Mouse (Mus musculus) megakaryocyte progenitor cell, adult 5-6 weeks (primary cell): ENCODE measurements at regions not wholly inside any gene's neighbourhood (a gene's known extent, or its start where the extent isn't known, plus 50 kb on each side); places are given as distances from the start of the nearest gene placed in this dataset.

Experiments
- ATAC-seq: replicated peaks from 2 replicates; pipeline ENCODE4 v1.8.0; 2016; ENCODE audit warnings: mild to moderate bottlenecking, moderate TSS enrichment, inconsistent platforms; ENCODE audit not compliant: poor library complexity

GRCm38 (mm10) chr14:99430323-99430722 is 131.8 kb downstream of the Klf5 start:
- ATAC-seq: no peak

GRCm38 (mm10) chr14:99431697-99432096 is 133.2 kb downstream of the Klf5 start:
- ATAC-seq: no peak

- ATAC-seq: no peak
Observed at GRCm38 (mm10) chr14:99434645-99435044, 136.2 kb downstream of the Klf5 start.

GRCm38 (mm10) chr14:99435512-99435911 is 137.0 kb downstream of the Klf5 start:
- no peak for ATAC-seq

GRCm38 (mm10) chr14:99436051-99436450 is 137.6 kb downstream of the Klf5 start:
- ATAC-seq: no peak

GRCm38 (mm10) chr14:99449112-99449511 is 150.6 kb downstream of the Klf5 start:
- peak; percentile 62 for ATAC-seq

- ATAC-seq: peak; percentile 80
Observed at GRCm38 (mm10) chr14:99449870-99450269, 151.4 kb downstream of the Klf5 start.

GRCm38 (mm10) chr14:99451110-99451795 is 152.8 kb downstream of the Klf5 start:
- ATAC-seq: no peak

- ATAC-seq: peak; percentile 34
Observed at GRCm38 (mm10) chr14:99453916-99454315, 155.4 kb downstream of the Klf5 start.

- ATAC-seq: no peak
Observed at GRCm38 (mm10) chr14:99456555-99456954, 158.1 kb downstream of the Klf5 start.

GRCm38 (mm10) chr14:99457573-99457972 is 159.1 kb downstream of the Klf5 start:
- no peak for ATAC-seq

GRCm38 (mm10) chr14:99472111-99472510 is 173.6 kb downstream of the Klf5 start:
- ATAC-seq: peak; percentile 90

GRCm38 (mm10) chr14:99475271-99475670 is 176.8 kb downstream of the Klf5 start:
- ATAC-seq: no peak

GRCm38 (mm10) chr14:99480325-99481077 is 182.0 kb downstream of the Klf5 start:
- no peak for ATAC-seq

GRCm38 (mm10) chr14:99487981-99488380 is 189.5 kb downstream of the Klf5 start:
- no peak for ATAC-seq

- ATAC-seq: no peak
Observed at GRCm38 (mm10) chr14:99493197-99493596, 194.7 kb downstream of the Klf5 start.

- ATAC-seq: no peak
Observed at GRCm38 (mm10) chr14:99493659-99494058, 195.2 kb downstream of the Klf5 start.

GRCm38 (mm10) chr14:99499502-99500266 is 201.2 kb downstream of the Klf5 start:
- no peak for ATAC-seq

- no peak for ATAC-seq
Observed at GRCm38 (mm10) chr14:99504909-99505308, 206.4 kb downstream of the Klf5 start.

GRCm38 (mm10) chr14:99509696-99510536 is 211.4 kb downstream of the Klf5 start:
- no peak for ATAC-seq

- ATAC-seq: no peak
Observed at GRCm38 (mm10) chr14:99515474-99515873, 217.0 kb downstream of the Klf5 start.
